Mouse (Mus musculus) left cerebral cortex, postnatal 25 days (tissue): ENCODE data around the gene Mroh2a. TPM values are rescaled to one million over a fixed set of nuclear protein-coding genes. Genes with fewer than 3 reads are reported as not detected.

Experiments used
- DNase-seq, 2 experiments: peaks; one replicate each; pipeline ENCODE4 v3.0.0; 2022; ENCODE audit warnings: low spot score in 2 of 2, mixed read lengths in 1 of 2
- intact Hi-C: fragments of 180-260 bp; cut with DNase I; formaldehyde crosslinking; loops from one replicate; pipeline ENCODE4 v1.15.1; 2025
- total RNA-seq, 2 experiments: library from RNA; stranded (reverse); gene quantifications; 2 replicates each; pipeline ENCODE4 v1.2.3; 2021

The Mroh2a gene
- total RNA-seq, 2 experiments from 2014 or later: 0.07 TPM; not detected in 1

DNA sequence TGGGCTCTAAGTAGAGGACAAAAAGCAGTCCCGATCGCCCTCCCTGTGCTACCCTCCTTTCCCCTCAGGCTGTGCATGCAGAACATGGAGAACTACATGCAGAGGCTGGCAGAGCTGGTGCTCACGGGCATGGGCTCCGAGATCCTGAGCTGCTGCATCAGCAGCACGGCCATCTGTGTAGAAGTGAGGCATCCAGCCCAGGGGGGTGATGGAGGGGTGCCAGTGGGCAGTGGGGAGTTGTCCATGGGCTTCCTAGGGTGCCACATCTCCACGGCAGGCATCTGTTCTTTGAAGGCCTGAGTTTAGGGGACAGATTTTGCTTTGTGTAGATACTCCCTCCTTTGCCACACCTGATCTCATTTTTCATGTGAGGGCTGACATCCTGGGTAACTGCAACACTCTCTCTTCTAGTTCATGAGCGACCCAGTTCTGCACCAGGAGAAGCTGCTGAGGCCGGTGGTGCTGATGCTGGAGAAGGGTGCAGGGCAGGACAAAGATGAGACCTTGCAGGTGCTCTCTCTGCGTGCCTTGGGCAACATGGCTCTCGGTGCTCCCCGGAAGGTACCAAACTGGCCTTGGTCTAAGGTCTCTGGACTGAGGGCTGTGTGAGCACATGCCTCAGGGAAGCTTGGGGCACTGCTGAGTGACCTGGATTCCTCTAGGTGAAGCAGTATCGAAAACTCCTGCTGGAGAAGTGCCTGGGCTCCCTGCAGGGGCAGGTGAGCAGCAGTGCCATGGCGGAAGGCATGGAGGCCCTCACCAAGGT lies 29.4 kb downstream of the Mroh2a start:
- intact Hi-C loops: no loop called here
- DNase-seq: no peak

DNA sequence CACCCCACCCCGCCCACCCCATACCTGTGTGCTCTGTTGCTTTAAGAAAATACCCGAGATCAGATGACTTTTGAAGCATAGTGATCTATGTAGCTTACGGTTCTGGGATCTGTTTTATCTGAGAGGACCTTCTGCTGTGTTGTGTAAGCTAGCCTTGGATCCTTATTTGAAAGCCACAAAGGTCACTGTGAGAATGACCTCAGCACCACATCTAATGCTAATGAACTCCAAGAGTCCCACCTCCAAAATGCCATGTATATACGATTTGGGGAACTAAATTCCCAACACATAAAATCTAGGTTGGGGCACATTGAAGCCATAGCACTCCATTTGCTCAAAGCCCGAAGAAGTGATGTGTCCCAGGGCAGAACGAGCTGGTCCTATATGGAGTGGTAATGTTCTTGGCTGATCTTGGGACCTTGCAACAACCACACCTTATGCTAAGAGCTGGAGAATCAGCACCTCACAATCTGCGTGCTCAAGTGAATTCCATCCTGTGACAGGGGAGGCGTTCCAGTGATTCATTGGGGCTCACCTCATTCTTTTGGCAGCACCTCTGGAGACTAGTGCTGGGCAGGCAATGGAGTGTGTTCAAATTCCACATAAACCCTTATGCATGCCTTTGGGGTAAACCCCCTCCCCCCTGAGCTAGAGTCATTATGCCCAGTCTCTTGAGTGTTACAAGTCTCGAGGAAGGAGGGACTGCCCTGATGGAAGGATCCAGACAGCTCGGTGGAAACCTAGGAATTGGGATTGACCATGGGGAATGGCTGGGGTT lies 30.3 kb downstream of the Mroh2a start:
- DNase-seq: no peak
- intact Hi-C loops: no loop called here

DNA sequence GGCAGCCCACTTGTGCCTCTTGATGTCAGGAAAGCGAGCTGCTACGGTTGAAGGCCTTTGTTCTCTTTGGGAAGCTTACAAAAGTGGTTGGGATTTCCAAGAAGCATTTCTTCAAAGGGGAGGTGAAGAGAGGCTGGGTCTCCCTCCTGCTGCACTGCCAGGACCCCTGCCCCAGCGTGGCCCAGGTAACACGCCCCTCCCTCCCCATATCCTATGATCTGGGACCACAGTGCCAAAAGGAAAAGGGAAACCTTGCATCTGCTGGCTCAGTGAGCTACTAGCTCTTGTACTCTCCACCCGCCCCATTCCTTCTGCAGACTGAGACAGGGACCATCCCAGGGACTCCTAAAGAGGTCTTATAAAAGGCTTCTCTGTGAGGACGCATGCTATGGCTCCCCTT lies 30.9 kb downstream of the Mroh2a start:
- no peak for DNase-seq
- intact Hi-C loops: no loop called here

DNA sequence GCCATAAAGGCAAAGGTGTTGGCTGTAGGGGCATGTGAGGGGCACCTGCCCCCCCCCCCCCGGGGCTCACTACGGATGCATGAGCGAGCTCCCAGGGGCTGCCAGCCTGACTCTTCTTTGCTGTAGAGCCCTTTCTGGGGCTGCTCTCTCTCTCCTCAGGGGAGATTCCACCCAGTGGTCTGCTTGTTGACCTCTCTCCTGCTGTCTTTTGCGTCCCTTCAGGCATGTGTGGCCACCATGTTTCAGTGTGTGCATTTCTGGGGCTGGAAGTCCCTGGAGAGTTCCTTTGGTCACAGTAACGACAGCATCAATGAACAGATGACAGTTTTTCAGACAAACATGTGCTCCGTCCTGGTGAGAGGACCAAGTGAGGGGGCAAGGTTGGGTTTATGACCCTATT lies 31.6 kb downstream of the Mroh2a start:
- intact Hi-C loops: no loop called here
- DNase-seq: no peak

DNA sequence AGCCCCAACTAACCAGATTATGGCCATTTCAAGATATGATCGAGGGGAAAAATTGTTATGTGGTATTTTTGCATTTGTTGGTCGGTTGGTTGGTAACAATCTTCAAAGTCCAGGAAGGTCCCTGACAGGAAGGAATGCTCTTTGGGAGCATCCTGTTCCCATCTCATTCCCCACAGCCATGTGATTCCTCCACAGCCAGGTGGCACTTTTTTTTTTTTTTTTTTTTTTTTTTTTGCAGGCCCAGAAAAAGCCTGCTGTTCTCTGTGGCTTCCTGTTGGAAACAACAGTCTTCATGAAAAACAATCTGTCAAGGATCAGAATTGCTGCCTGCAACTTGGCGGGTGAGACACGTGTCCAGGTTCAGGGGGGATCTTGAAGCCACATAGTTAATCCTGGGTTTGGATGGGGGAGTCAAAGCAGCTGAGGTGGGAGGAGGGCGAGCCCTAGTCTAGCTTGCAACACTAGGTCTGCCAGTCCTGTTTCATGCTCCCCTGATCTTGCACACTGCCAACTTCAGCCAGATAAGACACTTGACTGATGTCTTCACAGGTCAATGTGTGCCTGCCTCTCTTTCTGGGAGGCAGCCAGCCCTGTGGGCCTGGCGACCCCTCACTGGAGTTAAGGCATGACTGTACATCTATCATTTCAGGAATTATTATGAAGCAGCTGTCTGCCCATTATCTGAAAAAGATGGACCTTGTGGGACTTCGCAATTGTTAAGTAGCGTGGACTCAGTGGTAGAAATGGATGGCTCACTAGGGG lies 32.3 kb downstream of the Mroh2a start:
- DNase-seq: no peak

DNA sequence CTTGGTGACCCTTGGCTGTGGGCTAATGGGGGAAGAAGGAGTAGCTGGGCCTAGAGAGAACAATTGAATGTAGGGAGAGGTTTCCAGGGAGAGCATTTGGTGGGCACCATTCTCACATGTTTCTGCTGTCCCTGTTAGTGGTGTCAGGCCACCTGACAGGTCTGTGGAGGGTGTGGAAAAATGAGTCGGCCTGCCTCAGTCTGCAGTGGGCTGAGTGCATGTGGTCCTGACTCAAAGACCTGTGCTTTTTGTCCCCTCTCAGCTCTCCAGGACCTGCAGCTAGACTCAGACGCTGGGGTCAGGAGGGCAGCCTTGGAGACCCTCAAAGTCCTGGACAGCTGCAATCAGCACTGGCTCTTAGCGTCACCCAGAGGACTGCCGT lies 32.8 kb downstream of the Mroh2a start:
- intact Hi-C loops: no loop called here
- no peak for DNase-seq

More for the DNA sequence above, 32.3 kb downstream of the Mroh2a start:
- intact Hi-C loops: no loop called here

DNA sequence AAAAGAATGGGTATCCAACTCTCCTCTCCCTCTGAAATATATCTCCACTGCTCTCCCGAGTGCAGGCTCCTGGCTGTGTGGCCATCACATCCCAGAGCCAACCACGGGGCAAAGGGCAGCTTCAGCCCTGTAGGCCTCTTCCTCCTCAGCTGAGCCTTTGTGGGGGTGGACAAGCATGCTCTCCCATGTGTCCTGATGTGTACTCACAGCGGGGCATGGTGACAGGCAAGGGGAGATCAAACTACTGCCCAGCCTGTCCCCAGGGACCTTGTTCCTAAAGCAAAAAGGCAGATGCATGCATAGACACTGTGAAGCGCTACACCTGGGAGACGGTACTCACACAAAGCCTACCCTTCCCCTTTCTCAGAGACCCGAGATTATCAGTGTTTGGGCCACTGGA lies 33.3 kb downstream of the Mroh2a start:
- no peak for DNase-seq
- intact Hi-C loops: no loop called here

DNA sequence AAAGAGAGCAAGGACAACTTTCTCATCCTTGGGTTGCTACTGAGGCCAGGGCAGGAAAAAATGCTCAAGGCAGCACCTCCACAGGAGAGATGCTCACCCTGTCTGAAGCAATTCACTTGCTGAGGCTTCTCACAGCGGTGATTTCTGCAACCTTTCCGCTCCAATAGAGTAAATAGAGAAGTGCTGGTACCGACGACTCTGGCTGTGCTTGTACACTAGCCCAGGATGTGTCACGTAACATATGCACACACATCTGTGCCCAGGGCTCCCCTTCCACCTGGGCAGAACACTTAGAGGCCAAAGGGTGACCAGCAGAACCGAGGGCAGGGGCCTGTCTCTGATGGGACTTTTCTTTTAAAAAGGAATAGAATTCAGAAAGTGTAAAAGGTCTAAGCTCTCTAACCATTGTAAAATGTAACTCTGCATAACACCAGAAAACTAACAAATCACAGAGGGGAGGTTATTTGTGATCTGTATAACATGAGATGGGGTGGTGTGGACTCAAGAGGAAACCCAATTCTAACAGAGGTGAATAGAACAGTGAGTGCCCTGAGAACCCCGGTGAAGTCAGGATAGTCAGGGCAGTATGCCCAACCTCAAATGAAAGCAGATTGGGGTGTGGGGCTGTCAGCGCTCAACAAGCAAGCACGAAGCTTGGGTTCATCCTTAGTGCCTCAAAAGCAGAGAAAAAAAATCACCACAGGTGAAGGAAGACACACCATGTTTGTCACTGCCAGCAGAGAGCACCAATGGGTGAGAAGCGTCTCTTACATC lies 34.0 kb downstream of the Mroh2a start:
- intact Hi-C loops: no loop called here
- DNase-seq: no peak

DNA sequence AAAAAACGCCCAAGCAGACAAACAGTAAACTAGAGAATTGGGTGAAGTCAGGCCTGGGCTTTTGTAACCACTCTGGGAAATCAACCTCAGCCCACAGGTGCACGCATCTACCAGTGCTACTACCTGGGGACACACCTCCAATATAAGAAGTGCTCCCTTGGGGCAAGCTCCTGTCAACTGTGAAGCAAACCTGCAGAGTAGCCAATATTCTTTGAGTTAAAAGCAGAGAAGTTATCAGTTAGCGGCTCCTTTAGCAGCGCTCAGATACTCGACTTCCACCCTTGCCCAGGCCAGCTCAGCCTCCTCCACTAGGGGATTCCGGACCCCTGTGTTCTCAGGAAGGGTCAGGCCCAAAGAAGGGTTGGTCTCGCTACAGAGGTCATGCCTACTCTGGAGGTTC lies 34.9 kb downstream of the Mroh2a start:
- no peak for DNase-seq
- intact Hi-C loops: no loop called here

DNA sequence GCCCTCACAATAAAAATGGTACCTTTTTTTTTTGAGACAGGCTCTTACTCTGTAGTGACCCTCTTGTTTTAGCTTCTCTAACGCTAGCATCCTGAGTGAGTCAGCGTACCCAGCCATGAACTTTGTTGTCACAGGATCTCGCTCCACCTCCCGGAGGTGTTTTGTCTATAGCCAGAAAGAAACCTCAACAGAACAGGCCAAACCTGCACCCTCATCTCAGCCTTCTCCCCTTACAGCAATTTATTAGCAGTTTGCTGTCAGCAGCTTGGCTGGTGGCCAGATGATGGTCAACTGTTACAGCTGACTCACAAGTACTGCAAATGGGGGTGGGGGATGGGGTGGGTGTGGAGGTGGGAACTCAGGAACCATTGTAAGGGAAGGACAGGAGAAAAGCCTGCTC lies 35.5 kb downstream of the Mroh2a start:
- DNase-seq: no peak
- intact Hi-C loops: no loop called here

DNA sequence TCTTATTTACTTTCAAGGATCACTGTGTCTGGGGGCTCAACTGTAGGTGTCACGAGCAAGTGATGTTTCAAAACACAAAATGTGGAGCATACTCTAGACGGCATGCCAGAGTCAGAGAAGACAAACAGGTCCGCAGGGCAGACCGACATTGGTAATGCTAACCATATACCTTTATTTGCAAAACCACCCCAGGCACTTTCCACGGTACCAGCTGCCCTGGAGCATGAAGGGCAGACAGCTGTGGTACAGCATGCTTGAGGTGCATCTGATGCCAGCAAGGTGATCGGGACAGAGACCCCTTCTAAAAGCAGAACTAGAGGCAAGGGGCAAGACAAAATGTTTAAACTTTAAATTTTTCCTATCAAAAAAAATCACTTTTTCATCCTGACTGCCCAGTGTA lies 36.2 kb downstream of the Mroh2a start:
- intact Hi-C loops: no loop called here

DNA sequence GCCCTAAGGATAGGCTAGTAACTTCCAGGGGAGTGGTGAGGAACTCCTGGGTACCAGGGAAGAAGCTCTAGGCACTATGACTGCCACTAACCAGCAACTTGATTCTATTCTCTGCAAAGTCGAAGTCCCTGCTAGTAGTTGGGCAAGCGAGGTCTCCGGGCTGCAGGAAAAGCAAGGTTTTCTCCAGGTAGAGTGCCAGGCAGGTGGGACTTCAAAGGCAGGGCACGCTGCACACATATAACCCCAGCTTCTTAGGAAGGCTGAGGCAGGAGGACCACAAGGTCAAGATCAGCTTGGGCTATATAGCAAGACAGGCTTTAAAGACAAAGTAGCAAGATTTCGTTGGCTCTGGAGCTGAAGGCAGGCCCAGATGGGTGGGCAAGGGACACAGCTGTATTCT lies 37.0 kb downstream of the Mroh2a start:
- intact Hi-C loops: no loop called here

More for the DNA sequence above, 36.2 kb downstream of the Mroh2a start:
- no peak for DNase-seq

DNA sequence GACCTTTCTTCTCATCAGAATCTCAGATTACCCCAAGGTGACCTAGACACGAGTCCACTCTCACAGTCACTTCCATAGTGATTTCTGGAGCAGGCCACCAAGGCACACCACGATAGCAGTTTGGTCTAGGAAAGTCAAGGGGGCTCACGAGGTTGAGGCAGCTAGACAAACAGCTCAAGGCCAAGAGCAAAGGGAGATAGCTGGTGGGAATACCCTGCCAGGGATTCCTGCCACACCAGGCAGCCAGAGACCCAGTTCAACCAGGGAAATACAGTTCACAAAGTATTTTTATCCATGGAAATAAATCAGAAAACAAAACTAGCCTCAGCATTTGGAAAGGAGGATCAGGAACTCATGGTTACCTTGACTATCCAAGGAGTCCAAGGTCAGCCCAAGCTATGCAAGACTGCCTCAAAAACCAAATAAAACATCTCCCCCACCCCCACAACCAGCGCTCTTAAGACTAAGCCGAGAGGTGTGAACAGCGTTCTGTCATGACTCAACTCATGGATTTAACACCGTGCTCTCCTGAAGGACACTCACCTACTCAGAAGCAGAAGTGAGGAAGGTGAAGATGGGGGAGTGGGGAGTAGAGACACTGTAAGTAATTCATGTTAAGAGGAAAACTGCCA lies 37.6 kb downstream of the Mroh2a start:
- DNase-seq: no peak
- intact Hi-C loops: no loop called here

More for the DNA sequence above, 37.0 kb downstream of the Mroh2a start:
- DNase-seq: no peak

DNA sequence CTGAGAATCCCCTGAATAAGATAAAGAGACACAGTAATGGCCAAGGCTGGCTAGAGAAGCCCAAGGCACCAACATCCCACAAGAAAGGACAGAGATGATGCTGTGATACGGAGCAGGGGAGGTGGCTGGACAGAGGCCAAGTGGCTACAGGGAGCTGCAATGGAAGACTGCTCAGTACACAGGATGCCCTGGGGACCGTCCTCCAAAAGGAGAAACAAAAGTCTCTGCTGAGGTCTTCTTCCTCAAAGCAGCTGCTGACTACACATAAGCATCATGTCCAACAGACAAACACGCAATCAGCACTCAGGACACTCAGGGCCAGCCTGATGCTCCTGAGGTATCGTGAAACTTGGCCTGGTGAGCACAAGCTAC lies 38.1 kb downstream of the Mroh2a start:
- intact Hi-C loops: no loop called here
- DNase-seq: no peak

DNA sequence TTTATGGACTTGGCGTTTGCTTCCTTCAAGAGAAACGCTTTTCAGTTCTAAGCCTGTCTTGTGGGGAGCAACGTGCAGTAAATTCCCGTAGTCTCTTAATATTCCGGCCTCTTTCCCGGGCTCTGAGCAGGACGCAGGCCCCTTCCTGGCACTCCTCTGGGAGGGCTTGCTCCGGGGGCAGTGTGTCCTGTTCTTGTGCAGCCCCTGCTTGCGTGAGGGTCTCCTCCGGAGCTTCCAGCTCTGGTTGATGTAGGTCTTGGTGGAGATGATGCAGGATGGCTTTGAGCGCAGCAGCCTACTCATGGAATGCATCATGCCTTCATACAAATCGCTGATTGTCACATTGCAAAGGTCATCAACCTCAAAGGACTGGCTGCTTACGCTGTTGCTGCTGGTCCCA lies 39.3 kb downstream of the Mroh2a start:
- no peak for DNase-seq

DNA sequence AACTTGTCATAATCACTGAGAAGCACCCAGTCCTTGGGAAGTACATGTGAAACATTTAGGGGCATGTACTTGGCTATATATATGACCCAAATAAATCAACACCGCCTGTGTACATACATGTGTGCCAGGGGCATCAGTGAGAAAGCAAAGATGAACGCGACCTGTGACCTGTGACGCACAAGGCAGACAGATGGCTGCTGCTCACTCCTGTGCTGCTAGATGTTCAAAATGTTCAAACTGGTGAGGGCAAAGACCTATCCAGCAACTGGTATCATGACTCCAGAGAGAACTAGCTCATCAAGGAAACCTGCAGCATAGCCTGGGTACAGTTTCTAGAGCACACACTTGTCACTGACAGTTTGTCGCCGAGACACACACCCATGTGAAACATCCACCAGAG lies 40.7 kb downstream of the Mroh2a start:
- intact Hi-C loops: no loop called here
- no peak for DNase-seq

More for the DNA sequence above, 39.3 kb downstream of the Mroh2a start:
- intact Hi-C loops: no loop called here

DNA sequence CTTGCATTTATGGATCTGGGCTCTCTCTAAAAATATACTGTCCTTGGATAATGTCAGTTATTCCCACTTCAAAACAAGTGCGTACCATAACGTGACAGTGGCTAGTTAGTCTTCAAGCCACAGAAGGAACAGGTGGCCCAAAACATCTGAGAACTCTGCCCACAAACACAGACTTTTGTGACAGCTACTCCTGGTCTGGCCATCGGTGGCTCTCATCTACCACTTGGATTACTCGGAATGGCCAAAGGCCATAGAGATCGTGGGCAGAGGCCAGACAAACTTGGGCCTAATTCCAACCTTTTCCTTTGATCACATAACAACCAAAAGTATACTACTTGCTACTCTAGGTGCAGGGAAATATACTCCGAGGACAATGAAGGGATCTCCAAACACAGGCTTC lies 41.3 kb downstream of the Mroh2a start:
- intact Hi-C loops: no loop called here
- no peak for DNase-seq

DNA sequence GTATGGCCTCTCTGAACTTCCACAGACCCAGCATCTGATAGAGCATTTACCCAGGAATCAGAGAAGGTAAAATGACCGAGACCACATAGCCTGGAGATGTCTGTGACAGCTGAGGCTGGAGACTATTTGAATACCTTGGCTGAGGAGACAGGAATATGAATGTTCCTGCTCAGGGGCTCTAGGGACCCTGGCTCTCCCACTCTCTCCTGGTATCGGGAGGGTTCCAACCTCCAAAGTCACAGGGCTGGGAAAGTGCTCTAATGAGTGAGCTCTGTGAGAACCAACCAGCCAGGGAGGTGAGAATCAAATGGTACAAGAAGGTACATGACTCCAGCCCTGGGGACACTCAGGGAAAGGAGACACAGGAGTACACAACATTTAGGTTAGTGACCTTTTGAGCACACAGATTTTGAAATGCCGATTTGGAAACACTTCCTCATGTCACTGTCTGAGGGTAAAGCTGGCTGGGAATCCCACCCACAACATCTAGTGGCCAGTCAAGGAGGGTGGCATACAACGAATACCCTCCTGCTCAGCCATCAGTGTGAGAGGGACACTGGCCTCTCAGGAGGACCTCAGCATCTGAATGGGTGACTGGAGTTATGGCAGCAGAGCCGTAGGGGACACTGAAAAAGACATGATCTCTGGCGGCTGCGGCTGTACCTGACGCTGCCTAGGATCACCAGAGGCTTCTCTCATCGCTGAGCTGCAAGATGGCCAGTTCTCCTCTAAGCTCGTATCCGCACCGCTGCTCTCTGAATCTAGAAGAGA lies 42.9 kb downstream of the Mroh2a start:
- intact Hi-C loops: loop anchor here (10.0 kb wide), 1 partner anchor 945 kb away; the partner anchor contains the start of gene Gigyf2
- no peak for DNase-seq
